Mouse (Mus musculus): ENCODE data around the gene Ldlrap1.

Ldlrap1 gene

DNA sequence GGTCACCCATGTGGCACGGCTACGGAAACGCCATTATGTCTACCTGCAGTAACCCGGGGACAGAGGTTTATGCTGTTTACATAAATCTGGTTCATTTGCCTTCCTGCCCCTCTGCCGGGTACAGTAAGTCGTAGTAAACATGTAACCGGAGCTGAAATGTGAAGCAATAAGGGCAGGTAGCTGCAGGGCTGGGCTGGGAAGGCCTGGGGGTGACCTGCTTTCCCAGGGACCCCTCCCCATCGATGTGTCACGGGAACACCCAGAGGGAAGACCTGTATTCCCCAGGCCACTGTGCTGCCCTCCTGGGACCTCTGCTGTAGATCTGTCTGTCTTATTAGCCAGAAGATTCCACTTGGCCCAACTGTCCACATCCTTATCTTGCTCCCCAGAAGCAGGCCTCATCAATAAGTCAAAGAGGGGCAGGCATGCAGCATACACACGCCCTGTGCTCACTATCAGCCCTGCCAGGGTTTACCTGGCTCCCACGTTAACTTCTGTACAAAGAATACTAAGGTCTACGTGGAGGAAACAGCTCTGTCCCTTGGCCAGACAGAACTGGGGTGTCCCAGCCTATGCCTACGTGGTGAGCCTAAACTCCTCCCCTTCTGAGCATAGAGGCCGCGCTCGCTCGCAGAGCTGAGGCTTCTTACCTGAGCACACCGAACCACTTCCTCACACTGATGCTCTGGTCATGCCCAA is 16.0 kb downstream of the Ldlrap1 start:
- no peak for DNase-seq (ENCODE audit: low read depth, low spot score)

- no peak for DNase-seq (ENCODE audit: low read depth, low spot score)
These were observed 17.0 kb downstream of the Ldlrap1 start for GRCm38 (mm10) chr4:134750825-134751224.

GRCm38 (mm10) chr4:134750263-134750662 is 17.6 kb downstream of the Ldlrap1 start:
- no peak for DNase-seq (ENCODE audit: low read depth, low spot score)

- DNase-seq (ENCODE audit: low read depth, low spot score): peak; percentile 69
These were observed 18.4 kb downstream of the Ldlrap1 start for GRCm38 (mm10) chr4:134749301-134750030.

- peak; percentile 92 for DNase-seq (ENCODE audit: low read depth, low spot score)
These were observed 21.7 kb downstream of the Ldlrap1 start for GRCm38 (mm10) chr4:134745900-134746661.

- DNase-seq (ENCODE audit: low read depth, low spot score): no peak
These were observed 23.8 kb downstream of the Ldlrap1 start for GRCm38 (mm10) chr4:134743881-134744633.

- no peak for DNase-seq (ENCODE audit: low read depth, low spot score)
These were observed 25.9 kb downstream of the Ldlrap1 start for GRCm38 (mm10) chr4:134741949-134742348.

- no peak for DNase-seq (ENCODE audit: low read depth, low spot score)
These were observed 27.6 kb downstream of the Ldlrap1 start for GRCm38 (mm10) chr4:134740186-134740585.

- no peak for DNase-seq (ENCODE audit: low read depth, low spot score)
These were observed 28.3 kb downstream of the Ldlrap1 start for GRCm38 (mm10) chr4:134739530-134739929.

DNA sequence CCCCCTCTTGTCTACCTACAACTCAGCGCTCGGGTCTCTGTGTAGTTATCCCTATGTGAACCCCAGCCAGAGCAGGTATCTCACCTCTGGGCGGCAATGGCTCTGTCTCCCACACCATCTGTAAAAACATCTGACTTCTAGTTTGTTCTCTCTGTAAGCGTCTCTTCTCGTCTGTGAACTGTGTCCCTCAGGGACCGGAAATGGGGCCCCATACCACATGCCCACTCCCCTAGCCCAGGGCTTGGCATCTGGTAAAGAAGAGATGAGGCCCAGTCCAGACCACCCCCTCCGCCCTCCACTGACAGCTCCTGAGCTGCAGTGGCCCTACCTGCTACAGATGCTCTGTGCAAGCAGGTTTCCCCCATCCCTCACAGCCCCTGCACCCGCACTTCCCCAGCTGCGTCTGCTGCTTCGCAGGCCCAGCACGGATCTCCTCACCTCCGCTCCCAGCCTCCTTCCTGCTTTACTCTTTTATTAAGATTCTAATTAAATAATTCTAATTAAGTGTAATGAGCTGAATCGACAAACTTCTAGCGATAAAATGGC is 30.4 kb downstream of the Ldlrap1 start:
- DNase-seq (ENCODE audit: low read depth, low spot score): no peak

GRCm38 (mm10) chr4:134736147-134736546 is 31.7 kb downstream of the Ldlrap1 start:
- peak; percentile 77 for DNase-seq (ENCODE audit: low read depth, low spot score)

DNA sequence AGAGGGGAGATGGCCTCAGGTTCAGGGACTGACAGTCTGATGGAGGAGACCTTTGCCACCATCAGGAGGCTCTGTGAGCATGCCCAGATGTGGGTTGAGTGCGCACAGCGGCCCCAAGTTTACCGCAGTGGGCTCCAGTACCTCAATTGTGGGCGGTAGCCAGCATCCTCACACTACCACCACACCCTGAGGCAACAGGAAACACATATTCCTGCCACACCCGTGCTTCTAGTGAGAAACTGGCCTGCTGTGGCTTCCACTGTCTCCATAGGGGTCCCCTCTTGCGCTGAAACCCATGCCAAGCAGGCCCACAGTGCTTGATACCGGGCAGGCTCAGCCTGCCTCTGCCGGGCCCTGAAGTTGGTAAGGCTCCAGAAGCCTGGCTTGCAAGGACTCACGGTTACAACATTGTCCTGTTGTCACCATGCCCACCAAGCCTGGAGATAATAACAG is 33.2 kb downstream of the Ldlrap1 start:
- no peak for DNase-seq (ENCODE audit: low read depth, low spot score)

DNA sequence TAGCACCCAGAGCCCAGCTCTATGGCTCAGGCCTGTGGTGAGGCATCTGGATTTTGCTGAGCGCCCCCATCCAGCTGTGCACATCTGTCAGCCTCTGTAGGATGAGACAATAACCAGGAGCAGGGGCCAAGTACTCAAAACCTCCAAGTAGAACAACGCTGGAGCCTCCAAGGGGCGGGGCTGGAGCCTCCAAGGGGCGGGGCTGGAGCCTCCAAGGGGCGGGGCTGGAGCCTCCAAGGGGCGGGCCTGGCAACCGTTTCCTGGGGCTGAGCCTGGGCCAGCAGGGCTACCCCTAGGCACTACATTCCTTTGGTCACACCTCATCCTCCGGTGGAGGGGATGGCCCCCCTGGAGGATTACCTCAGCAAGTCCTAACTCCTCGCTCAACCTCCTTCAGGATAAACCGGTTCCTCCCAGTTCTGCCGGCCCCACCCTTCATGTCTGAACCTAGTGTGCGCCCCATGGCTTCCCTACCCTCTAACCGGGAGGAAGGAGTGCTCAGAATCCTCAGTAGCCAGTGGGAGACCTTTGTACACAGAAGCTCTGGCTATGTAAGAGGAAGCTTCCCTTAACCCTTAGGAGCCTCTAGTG is 33.7 kb downstream of the Ldlrap1 start:
- no peak for DNase-seq (ENCODE audit: low read depth, low spot score)

- no peak for DNase-seq (ENCODE audit: low read depth, low spot score)
These were observed 34.5 kb downstream of the Ldlrap1 start for GRCm38 (mm10) chr4:134733371-134733770.

DNA sequence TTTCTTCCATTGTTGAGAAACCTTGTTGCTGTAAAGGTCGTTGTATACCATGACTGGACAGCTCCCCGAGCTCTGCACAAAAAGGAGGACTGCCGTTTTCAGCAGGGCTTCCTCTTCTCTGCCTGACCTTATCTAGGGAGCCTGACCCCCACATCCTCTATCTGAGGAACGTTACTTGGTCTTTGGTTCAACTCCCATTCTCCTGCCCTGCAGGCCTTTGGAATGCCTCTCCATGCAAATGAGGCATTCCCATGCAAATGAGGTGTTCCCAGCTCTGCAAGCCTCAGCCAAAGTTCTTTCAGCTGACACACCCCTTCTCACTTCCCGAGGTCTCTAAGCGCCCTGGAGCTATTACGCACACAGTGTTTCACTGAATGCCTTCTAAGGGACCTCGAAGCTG is 37.7 kb downstream of the Ldlrap1 start:
- peak; percentile 25 for DNase-seq (ENCODE audit: low read depth, low spot score)

- no peak for DNase-seq (ENCODE audit: low read depth, low spot score)
These were observed 42.0 kb downstream of the Ldlrap1 start for GRCm38 (mm10) chr4:134725735-134726345.

- no peak for DNase-seq (ENCODE audit: low read depth, low spot score)
These were observed 42.9 kb downstream of the Ldlrap1 start for GRCm38 (mm10) chr4:134724974-134725373.

GRCm38 (mm10) chr4:134723251-134723650 is 44.6 kb downstream of the Ldlrap1 start:
- no peak for DNase-seq (ENCODE audit: low read depth, low spot score)

- DNase-seq (ENCODE audit: low read depth, low spot score): peak; percentile 48
These were observed 46.7 kb downstream of the Ldlrap1 start for GRCm38 (mm10) chr4:134721076-134721475.

DNA sequence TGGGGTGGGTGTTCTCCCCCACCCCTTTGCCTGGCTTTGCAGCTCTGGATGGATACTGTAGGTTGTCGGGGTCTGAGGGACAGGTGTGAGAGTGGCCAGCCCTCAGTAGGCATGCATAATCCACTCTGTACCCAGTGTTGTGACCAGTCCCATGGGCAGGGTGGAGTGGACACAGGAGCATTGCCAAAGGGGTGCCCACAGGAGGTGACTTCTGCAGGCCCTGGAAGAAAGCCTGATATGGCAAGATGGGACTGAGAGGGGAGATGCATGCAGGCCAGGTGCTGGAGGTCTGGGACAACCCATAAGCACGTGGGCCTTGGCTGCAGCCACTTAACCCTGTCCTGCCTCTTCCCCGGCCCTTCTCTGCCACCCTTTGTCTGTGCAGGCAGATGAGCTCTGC is 47.5 kb downstream of the Ldlrap1 start:
- DNase-seq (ENCODE audit: low read depth, low spot score): no peak

Data from brain, adult 2 months (tissue).